Mouse (Mus musculus) lung, postnatal 0 days (tissue): ENCODE measurements at regions not wholly inside any gene's neighbourhood (a gene's known extent, or its start where the extent isn't known, plus 50 kb on each side); places are given as distances from the start of the nearest gene placed in this dataset.

Source experiments
- CTCF ChIP-seq: IDR thresholded peaks from 2 replicates; pipeline ENCODE4 v1.5.1; 2016; ENCODE audit warnings: antibody characterized with exemption, mild to moderate bottlenecking
- EP300 ChIP-seq: IDR thresholded peaks from 2 replicates; pipeline ENCODE4 v1.6.1; 2016; ENCODE audit warnings: antibody characterized with exemption, mild to moderate bottlenecking, control low read depth

GRCm38 (mm10) chr8:127964801-127965200, 393.6 kb upstream of the Nrp1 start:
- TF ChIP-seq EP300 (no peak), CTCF (no peak)
